9 mouse cellular contexts compared by ENCODE assay signal in genomic region chr15:90543447-90543846, GRCm38 (mm10).
"Had no signal": no experiment of that assay in that cellular context is flagged by ENCODE, and none has a peak within 500 bp of the region (broad histone marks: within the 10 kb centered on the region; RNA-seq: fewer than 3 reads in every experiment).

No protein-coding gene starts in this region.

- DNase-seq: liver, embryonic 13.5 days; liver, postnatal 0 days; lung, adult 2 months; lung, postnatal 36 days; midbrain, embryonic 14.5 days; right cerebral cortex, postnatal 14 days; thymus, adult 2 months; thymus, postnatal 25 days; thymus, postnatal 4 days had no signal
